Mouse (Mus musculus) neural tube, embryonic 12.5 days (tissue): ENCODE measurements at regions not wholly inside any gene's neighbourhood (a gene's known extent, or its start where the extent isn't known, plus 50 kb on each side); places are given as distances from the start of the nearest gene placed in this dataset.

Experiments
- ATAC-seq: fragments of 200-750 bp; cut with Nextera tagmentation; 2 replicates; pipeline ENCODE4 v1.8.0; 2017; ENCODE audit warnings: low read depth, mild to moderate bottlenecking, moderate TSS enrichment, moderate library complexity; ENCODE audit not compliant: low FRiP score
- H3K27ac ChIP-seq: fragments of 300-500 bp; sonication (generic); 2 replicates; pipeline ENCODE4 v1.5.1; 2016
- H3K27me3 ChIP-seq: fragments of 300-500 bp; sonication (generic); replicated peaks from 2 replicates; pipeline ENCODE4 v1.6.1; 2016; ENCODE audit warnings: mild to moderate bottlenecking
- H3K36me3 ChIP-seq: fragments of 300-500 bp; sonication (generic); 2 replicates; pipeline ENCODE4 v1.6.1; 2016; ENCODE audit warnings: mild to moderate bottlenecking
- H3K4me1 ChIP-seq: fragments of 300-500 bp; sonication (generic); 2 replicates; pipeline ENCODE4 v1.6.1; 2016
- H3K4me2 ChIP-seq: fragments of 300-500 bp; sonication (generic); replicated peaks from 2 replicates; pipeline ENCODE4 v1.6.1; 2016; ENCODE audit warnings: mild to moderate bottlenecking
- H3K4me3 ChIP-seq: fragments of 300-500 bp; sonication (generic); 2 replicates; pipeline ENCODE4 v1.5.1; 2016
- H3K9ac ChIP-seq: fragments of 300-500 bp; sonication (generic); 2 replicates; pipeline ENCODE4 v1.6.1; 2016; ENCODE audit warnings: mild to moderate bottlenecking
- H3K9me3 ChIP-seq: fragments of 300-500 bp; sonication (generic); 2 replicates; pipeline ENCODE4 v1.6.1; 2016; ENCODE audit warnings: mild to moderate bottlenecking
- WGBS: fragments of 180-500 bp; shearing (Covaris S2); methylation state at CpG from one replicate; pipeline ENCODE4 v1.1.7; 2016; 5-methylcytosine and 5-hydroxymethylcytosine counted together

DNA sequence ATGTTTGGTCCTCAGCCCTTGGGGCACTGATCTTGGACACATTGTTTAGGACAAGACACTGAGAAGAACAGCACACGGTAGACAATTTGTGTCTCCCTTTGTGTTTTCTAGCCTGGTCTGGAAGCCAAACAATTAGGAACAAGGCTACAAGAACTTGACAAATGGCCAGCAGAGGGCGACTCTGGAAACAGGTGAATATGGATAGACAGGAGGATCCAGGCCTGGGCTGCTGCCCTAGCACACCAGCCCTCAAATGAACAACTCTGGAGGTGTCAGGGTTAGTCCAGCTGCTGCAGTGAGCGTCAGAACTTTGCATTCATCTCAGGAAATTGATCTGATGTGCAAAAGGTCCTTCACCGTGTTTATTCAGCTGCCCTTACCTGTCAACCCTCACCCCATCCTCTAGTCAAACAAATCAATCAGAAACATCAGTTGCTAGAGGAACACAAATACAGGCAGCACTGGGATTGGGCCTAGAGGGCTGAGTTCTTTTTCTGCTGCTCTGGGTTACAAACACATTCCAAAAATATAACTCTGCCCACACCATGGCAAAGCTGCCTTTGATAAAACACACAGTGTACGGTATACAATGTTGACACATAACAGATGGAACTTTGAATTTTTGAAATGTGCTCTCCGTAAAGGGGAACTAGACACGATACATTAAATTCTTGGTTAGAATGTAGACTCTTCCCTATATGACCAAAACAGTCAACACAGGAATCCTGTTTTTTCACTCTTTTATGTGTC lies 159.7 kb downstream of the Fam84b start:
- no peak overlapping the region for H3K4me2 ChIP-seq
- no peak for ATAC-seq
- no peaks in the 10 kb centered on the region for H3K36me3 ChIP-seq
- no peak overlapping the region for H3K9ac ChIP-seq
- H3K27ac ChIP-seq: no peak overlapping the region
- no peak overlapping the region for H3K4me3 ChIP-seq
- no peaks in the 10 kb centered on the region for H3K27me3 ChIP-seq
- WGBS: 73% methylated on average over 7 of the region's 7 CpGs
- H3K9me3 ChIP-seq: no peaks in the 10 kb centered on the region
- no peaks in the 10 kb centered on the region for H3K4me1 ChIP-seq

GRCm38 (mm10) chr15:60692718-60693597 lies 160.6 kb downstream of the Fam84b start:
- Histone ChIP-seq H3K9me3 (no peaks in the 10 kb centered on the region), H3K27ac (no peak overlapping the region), H3K4me1 (no peaks in the 10 kb centered on the region), H3K9ac (no peak overlapping the region), H3K27me3 (no peaks in the 10 kb centered on the region), H3K4me3 (no peak overlapping the region), H3K4me2 (no peak overlapping the region), H3K36me3 (no peaks in the 10 kb centered on the region)
- WGBS: 55% methylated on average over 6 of the region's 6 CpGs
- no peak for ATAC-seq

DNA sequence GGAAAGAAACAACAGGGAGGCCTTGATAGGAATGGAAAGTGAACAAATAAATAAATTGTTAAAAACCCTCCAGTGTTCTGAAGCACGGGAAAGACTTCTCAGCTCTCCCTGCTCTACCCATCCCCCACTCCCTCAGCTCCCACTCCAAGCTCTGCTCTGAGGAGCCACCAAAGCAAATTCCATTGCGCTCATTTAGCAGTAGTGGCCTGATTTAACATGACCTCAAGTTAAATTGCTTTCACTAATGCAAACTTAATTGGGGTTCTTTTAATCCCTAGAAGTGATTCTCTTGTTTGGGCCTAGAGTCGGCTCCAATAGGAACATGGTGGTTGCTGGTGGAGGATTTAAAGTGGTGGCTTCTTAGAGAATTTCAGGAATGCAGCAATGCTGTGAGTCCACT lies 161.4 kb downstream of the Fam84b start:
- Histone ChIP-seq H3K27ac (no peak overlapping the region), H3K4me1 (no peaks in the 10 kb centered on the region), H3K4me2 (no peak overlapping the region), H3K9me3 (no peaks in the 10 kb centered on the region), H3K36me3 (no peaks in the 10 kb centered on the region), H3K4me3 (no peak overlapping the region), H3K27me3 (no peaks in the 10 kb centered on the region), H3K9ac (no peak overlapping the region)
- WGBS: 25% methylated on average over 3 of the region's 3 CpGs
- ATAC-seq: no peak

DNA sequence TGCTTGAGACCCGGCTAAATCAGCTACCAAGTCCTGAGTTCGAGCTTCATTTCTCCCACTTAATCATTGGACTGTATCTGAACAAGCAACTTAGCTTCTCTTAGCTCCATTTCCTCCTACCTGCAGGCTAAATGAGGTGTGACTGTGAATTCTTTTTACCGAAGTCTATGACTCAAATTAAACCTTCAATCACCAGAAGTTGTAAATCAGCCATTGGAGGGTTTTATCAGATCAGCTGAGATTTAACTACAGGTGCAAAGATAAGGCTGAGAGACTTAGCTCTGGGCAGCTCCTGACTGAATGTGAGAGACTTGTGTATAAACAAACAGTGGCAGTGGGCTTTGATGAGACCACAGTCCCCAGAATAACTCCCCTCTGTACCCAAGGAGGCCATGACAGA lies 176.2 kb downstream of the Fam84b start:
- 86% methylated on average over 3 of the region's 3 CpGs for WGBS
- Histone ChIP-seq H3K27ac (no peak overlapping the region), H3K9me3 (no peaks in the 10 kb centered on the region), H3K4me3 (no peak overlapping the region), H3K4me2 (no peak overlapping the region), H3K9ac (no peak overlapping the region), H3K36me3 (no peaks in the 10 kb centered on the region), H3K4me1 (no peaks in the 10 kb centered on the region), H3K27me3 (no peaks in the 10 kb centered on the region)
- no peak for ATAC-seq

- H3K4me3 ChIP-seq: no peak overlapping the region
Observed at GRCm38 (mm10) chr15:60657572-60657971, 196.0 kb downstream of the Fam84b start.

GRCm38 (mm10) chr15:60655113-60655512 lies 198.5 kb downstream of the Fam84b start:
- Histone ChIP-seq H3K27ac (no peak overlapping the region), H3K27me3 (no peaks in the 10 kb centered on the region), H3K36me3 (no peaks in the 10 kb centered on the region), H3K4me2 (no peak overlapping the region), H3K4me3 (no peak overlapping the region), H3K9ac (no peak overlapping the region), H3K9me3 (no peaks in the 10 kb centered on the region), H3K4me1 (no peaks in the 10 kb centered on the region)
- WGBS: 80% methylated on average over 3 of the region's 3 CpGs
- ATAC-seq: no peak

More at GRCm38 (mm10) chr15:60657572-60657971, 196.0 kb downstream of the Fam84b start:
- Histone ChIP-seq H3K9me3 (no peaks in the 10 kb centered on the region), H3K9ac (no peak overlapping the region), H3K4me2 (no peak overlapping the region), H3K27ac (no peak overlapping the region), H3K36me3 (no peaks in the 10 kb centered on the region), H3K27me3 (no peaks in the 10 kb centered on the region), H3K4me1 (no peaks in the 10 kb centered on the region)
- no peak for ATAC-seq
- 77% methylated on average over 7 of the region's 7 CpGs for WGBS

- Histone ChIP-seq H3K27me3 (no peaks in the 10 kb centered on the region), H3K9ac (no peak overlapping the region), H3K4me2 (no peak overlapping the region), H3K9me3 (no peaks in the 10 kb centered on the region), H3K27ac (no peak overlapping the region), H3K4me3 (no peak overlapping the region), H3K36me3 (no peaks in the 10 kb centered on the region), H3K4me1 (peaks cover 3% of the 10 kb centered on the region; the same call in 1 of the 2 replicates)
- 91% methylated on average over 2 of the region's 2 CpGs for WGBS
- no peak for ATAC-seq
Observed at GRCm38 (mm10) chr15:60649252-60649651, 204.3 kb downstream of the Fam84b start.

- WGBS: 91% methylated on average over 1 of the region's 1 CpGs
- Histone ChIP-seq H3K4me2 (no peak overlapping the region), H3K4me3 (no peak overlapping the region), H3K27me3 (no peaks in the 10 kb centered on the region), H3K9ac (no peak overlapping the region), H3K36me3 (no peaks in the 10 kb centered on the region), H3K9me3 (no peaks in the 10 kb centered on the region), H3K27ac (no peak overlapping the region), H3K4me1 (no peaks in the 10 kb centered on the region)
- ATAC-seq: no peak
Observed at GRCm38 (mm10) chr15:60641770-60642169, 211.8 kb downstream of the Fam84b start.

DNA sequence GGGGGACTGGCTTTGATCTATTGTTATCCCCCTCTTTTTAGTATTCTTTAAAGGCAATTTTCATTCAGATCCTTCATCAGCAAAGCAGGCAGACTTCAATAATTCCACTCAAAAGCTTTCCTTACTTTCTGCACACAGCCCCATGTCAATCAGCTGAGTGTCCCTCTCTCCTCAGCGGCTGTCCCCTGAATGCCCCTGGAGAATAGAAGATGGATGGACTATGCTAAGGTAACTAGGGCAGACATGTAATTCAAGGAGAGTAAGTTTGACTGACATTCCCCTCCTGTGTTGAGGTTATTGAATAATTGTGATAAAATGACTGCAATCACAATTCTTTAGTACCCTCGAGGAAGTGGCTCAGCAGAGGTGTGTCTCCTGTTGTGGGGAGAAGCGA lies 220.1 kb downstream of the Fam84b start:
- Histone ChIP-seq H3K36me3 (no peaks in the 10 kb centered on the region), H3K27me3 (no peaks in the 10 kb centered on the region), H3K4me2 (no peak overlapping the region), H3K9ac (no peak overlapping the region), H3K4me1 (peaks cover 5% of the 10 kb centered on the region), H3K4me3 (no peak overlapping the region), H3K9me3 (no peaks in the 10 kb centered on the region), H3K27ac (no peak overlapping the region)
- ATAC-seq: peak; percentile 77
- 34% methylated on average over 3 of the region's 3 CpGs for WGBS

- no peaks in the 10 kb centered on the region for H3K27me3 ChIP-seq
- H3K36me3 ChIP-seq: no peaks in the 10 kb centered on the region
- H3K9ac ChIP-seq: no peak overlapping the region
- H3K9me3 ChIP-seq: no peaks in the 10 kb centered on the region
- no peak overlapping the region for H3K4me3 ChIP-seq
- ATAC-seq: peak; percentile 78
- H3K27ac ChIP-seq: no peak overlapping the region
- H3K4me2 ChIP-seq: no peak overlapping the region
- WGBS: 25% methylated on average over 4 of the region's 4 CpGs
- peaks cover 5% of the 10 kb centered on the region for H3K4me1 ChIP-seq
Observed at GRCm38 (mm10) chr15:60632789-60633456, 220.7 kb downstream of the Fam84b start.

DNA sequence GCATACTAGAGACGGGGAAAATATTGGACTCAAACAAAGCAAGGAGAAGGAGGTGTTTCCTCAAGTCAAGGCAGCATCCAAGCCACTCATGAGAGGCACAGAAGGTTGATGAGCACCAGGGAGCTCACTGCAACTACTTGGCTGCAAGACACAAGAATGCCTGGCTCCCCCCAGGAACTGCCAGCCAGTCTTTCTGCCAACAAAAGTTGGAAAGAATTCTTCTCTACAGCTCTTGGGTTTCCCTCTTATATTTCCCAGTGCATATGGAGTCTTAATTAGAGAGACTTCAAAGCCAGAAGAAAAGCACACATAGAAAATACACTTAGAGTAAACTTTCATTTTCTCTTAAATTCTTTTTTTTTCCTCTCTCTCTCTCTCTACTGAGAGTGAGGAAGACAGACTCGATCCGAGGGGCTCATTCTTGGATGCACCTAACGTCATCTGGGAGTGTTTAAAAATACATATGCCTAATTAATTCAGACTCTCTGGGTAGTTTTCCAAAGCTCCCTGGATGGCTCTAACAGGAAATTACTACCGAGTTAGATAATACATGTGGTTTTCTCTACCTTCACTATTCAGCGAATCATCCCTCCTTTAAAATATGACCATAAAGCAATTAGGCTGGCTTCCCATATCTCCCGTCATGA lies 222.7 kb downstream of the Fam84b start:
- no peak for ATAC-seq
- Histone ChIP-seq H3K27ac (no peak overlapping the region), H3K4me3 (no peak overlapping the region), H3K4me2 (no peak overlapping the region), H3K9ac (no peak overlapping the region), H3K27me3 (no peaks in the 10 kb centered on the region), H3K4me1 (peaks cover 5% of the 10 kb centered on the region), H3K9me3 (no peaks in the 10 kb centered on the region), H3K36me3 (no peaks in the 10 kb centered on the region)
- WGBS: 82% methylated on average over 7 of the region's 7 CpGs

- Histone ChIP-seq H3K4me2 (no peak overlapping the region), H3K9me3 (no peaks in the 10 kb centered on the region), H3K27ac (no peak overlapping the region), H3K4me1 (no peaks in the 10 kb centered on the region), H3K4me3 (no peak overlapping the region), H3K36me3 (no peaks in the 10 kb centered on the region), H3K9ac (no peak overlapping the region), H3K27me3 (no peaks in the 10 kb centered on the region)
- WGBS: 84% methylated on average over 2 of the region's 2 CpGs
- ATAC-seq: no peak
Observed at GRCm38 (mm10) chr15:60618801-60619200, 234.8 kb downstream of the Fam84b start.
